Mouse (Mus musculus) forebrain, embryonic 14.5 days (tissue): ENCODE measurements around the gene Hc. TPM values are rescaled to one million over a fixed set of nuclear protein-coding genes. Genes with fewer than 3 reads are reported as not detected.

Experiments
- ATAC-seq: fragments of 200-750 bp; cut with Nextera tagmentation; 2 replicates; pipeline ENCODE4 v1.8.0; 2017; ENCODE audit warnings: mild to moderate bottlenecking, moderate library complexity
- DNase-seq: peaks from one replicate; pipeline ENCODE4 v3.0.0-alpha.2; 2015; ENCODE audit warnings: low spot score
- H3K27ac ChIP-seq: fragments of 300-500 bp; sonication (generic); 2 replicates; pipeline ENCODE4 v1.5.1; 2014; ENCODE audit warnings: low read depth, mild to moderate bottlenecking, control low read depth, low read length, moderate library complexity
- H3K27me3 ChIP-seq: fragments of 300-500 bp; sonication (generic); replicated peaks from 2 replicates; pipeline ENCODE4 v1.6.1; 2014; ENCODE audit warnings: low read length, control low read depth, mixed read lengths; ENCODE audit not compliant: control insufficient read depth, insufficient read depth
- H3K36me3 ChIP-seq: fragments of 300-500 bp; sonication (generic); 2 replicates; pipeline ENCODE4 v1.6.1; 2014; ENCODE audit warnings: low read length, control low read depth; ENCODE audit not compliant: control insufficient read depth, insufficient read depth
- H3K4me1 ChIP-seq: fragments of 300-500 bp; sonication (generic); 2 replicates; pipeline ENCODE4 v1.6.1; 2014; ENCODE audit warnings: antibody characterized with exemption, low read length, control low read depth; ENCODE audit not compliant: control insufficient read depth, insufficient read depth
- H3K4me2 ChIP-seq: fragments of 300-500 bp; sonication (generic); 2 replicates; pipeline ENCODE4 v1.6.1; 2014; ENCODE audit warnings: mild to moderate bottlenecking, control low read depth, low read length
- H3K4me3 ChIP-seq: fragments of 300-500 bp; sonication (generic); 2 replicates; pipeline ENCODE4 v1.5.1; 2014; ENCODE audit warnings: low read depth, low read length, control low read depth
- H3K9ac ChIP-seq: fragments of 300-500 bp; sonication (generic); 2 replicates; pipeline ENCODE4 v1.6.1; 2014; ENCODE audit warnings: mild to moderate bottlenecking, low read length, control low read depth, moderate library complexity
- H3K9me3 ChIP-seq: fragments of 300-500 bp; sonication (generic); replicated peaks from 2 replicates; pipeline ENCODE4 v1.6.1; 2016; ENCODE audit warnings: low read length, control low read depth, mixed read lengths; ENCODE audit not compliant: control insufficient read depth
- WGBS: fragments of 180-500 bp; shearing (Covaris S2); extraction: QIAGEN DNeasy Blood & Tissue Kit; methylation state at CpG from one replicate; pipeline ENCODE4 v1.1.7; 2014; 5-methylcytosine and 5-hydroxymethylcytosine counted together
- polyA plus RNA-seq: library from polyadenylated mRNA; unstranded; fragments of >200 nt; fragmentation: Nextera tagmentation; extraction: Ambion mirVana; gene quantifications from 2 replicates; pipeline ENCODE4 v1.2.1, GENCODE M21; 2014

Hc gene
- polyA plus RNA-seq, 1 experiment from 2014 or later = 0.69 TPM

DNA sequence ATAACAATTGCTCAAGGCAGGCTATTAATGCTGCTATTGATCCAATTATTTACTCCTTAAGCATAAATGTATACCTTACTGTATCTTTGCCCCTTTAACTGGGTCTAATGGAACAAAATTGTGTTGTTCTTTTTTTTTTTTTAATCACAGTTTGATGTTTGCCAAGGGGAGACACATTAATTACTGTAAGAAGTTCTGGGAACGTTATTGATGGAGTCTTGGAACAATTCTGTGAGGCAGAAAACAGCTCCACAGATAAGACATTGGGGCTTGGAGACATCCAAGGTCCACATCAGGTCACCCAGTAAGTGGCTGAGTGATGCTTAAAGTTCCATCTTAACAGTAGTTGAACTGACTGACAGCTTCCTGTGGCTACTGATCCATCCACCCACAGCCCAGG is 103.8 kb downstream of the Hc start:
- Histone ChIP-seq H3K36me3 (no peaks in the 10 kb centered on the region), H3K9me3 (no peaks in the 10 kb centered on the region), H3K27me3 (no peaks in the 10 kb centered on the region), H3K4me3 (no peak overlapping the region), H3K4me2 (no peak overlapping the region), H3K27ac (no peak overlapping the region), H3K4me1 (no peaks in the 10 kb centered on the region), H3K9ac (no peak overlapping the region)
- WGBS = 53% methylated on average over 1 of the region's 1 CpGs
- DNase-seq (no peak), ATAC-seq (no peak)

DNA sequence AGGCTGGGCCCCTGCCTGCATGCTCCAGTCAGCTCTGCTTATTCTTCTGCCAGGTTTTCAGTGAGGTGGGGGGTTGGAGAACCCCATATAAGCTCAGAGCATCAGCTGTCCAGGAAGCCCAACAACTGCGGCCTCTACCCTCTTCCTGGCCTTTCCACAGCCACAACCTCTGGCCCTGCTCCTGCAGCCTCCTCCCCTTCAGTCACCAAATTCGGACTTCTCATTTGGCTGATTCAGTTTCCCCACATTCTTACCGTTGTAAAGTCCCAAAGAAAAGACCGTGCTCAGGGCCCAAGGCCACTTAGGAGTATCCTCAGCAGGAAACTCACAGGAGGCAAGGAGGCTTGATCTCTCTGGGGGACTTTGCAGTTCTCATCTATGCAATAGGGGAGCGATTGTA is 104.3 kb downstream of the Hc start:
- H3K9me3 ChIP-seq = no peaks in the 10 kb centered on the region
- H3K4me2 ChIP-seq = no peak overlapping the region
- no peak overlapping the region for H3K9ac ChIP-seq
- DNase-seq (no peak), ATAC-seq (no peak)
- no peak overlapping the region for H3K27ac ChIP-seq
- H3K4me1 ChIP-seq = no peaks in the 10 kb centered on the region
- 58% methylated on average over 5 of the region's 5 CpGs for WGBS
- H3K4me3 ChIP-seq = no peak overlapping the region
- no peaks in the 10 kb centered on the region for H3K36me3 ChIP-seq
- H3K27me3 ChIP-seq = no peaks in the 10 kb centered on the region

DNA sequence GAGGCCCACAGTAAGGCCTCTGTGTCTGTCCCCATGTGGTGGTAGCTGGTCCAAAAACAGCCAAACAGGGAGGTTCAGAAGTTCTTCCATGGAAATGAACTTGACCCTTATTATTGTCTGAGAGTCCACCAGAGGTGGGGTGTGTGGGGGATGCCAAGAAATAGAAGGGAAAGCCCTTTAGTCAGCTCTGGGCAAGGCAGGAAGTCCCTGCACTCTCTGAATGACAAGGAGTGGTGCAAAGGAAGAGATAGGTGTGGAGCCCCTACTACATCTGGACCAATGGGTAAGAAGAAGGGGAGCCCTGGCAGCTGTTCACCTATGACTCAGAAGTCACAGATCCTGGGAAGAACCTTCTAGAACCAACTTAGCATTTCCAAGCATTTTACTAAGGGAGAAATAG is 106.9 kb downstream of the Hc start:
- ATAC-seq = no peak
- Histone ChIP-seq H3K27me3 (no peaks in the 10 kb centered on the region), H3K4me1 (no peaks in the 10 kb centered on the region), H3K4me3 (no peak overlapping the region), H3K4me2 (no peak overlapping the region), H3K36me3 (no peaks in the 10 kb centered on the region), H3K9ac (no peak overlapping the region), H3K27ac (no peak overlapping the region), H3K9me3 (no peaks in the 10 kb centered on the region)
- DNase-seq = no peak

DNA sequence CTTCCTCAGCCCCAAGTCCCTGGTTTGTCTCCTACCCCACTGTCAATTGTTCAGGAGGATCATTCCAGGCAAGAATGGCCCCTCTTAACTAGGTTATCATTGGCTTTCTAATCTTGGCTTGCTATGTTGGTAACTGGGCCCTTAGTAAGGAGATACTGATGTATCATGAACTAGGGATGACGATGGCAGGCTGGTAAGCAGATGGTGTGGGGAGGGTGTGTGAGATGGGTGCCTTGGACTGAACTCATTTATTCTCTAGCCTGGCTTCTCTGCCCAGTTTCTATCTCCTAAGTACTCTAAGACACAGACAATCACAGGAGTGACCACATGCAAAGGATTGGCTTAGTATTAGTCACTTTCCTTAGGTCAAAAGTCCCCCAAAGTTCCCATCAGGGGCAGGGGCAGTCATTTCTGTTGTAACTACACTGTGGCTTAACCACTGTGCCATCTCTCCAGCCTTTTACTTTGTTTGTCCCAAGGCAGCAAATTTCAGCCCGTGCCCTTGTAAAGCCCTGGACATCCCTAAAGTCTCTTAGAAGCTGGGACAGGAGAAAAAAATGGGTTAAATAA is 107.6 kb downstream of the Hc start:
- Histone ChIP-seq H3K27ac (no peak overlapping the region), H3K4me1 (no peaks in the 10 kb centered on the region), H3K27me3 (no peaks in the 10 kb centered on the region), H3K9me3 (no peaks in the 10 kb centered on the region), H3K36me3 (no peaks in the 10 kb centered on the region), H3K9ac (no peak overlapping the region), H3K4me2 (no peak overlapping the region), H3K4me3 (no peak overlapping the region)
- ATAC-seq = no peak
- 75% methylated on average over 2 of the region's 2 CpGs for WGBS
- no peak for DNase-seq

- Histone ChIP-seq H3K4me3 (no peak overlapping the region), H3K9ac (no peak overlapping the region), H3K27me3 (no peaks in the 10 kb centered on the region), H3K36me3 (no peaks in the 10 kb centered on the region), H3K4me2 (no peak overlapping the region), H3K9me3 (no peaks in the 10 kb centered on the region), H3K27ac (no peak overlapping the region), H3K4me1 (no peaks in the 10 kb centered on the region)
- DNase-seq (no peak), ATAC-seq (no peak)
- 61% methylated on average over 4 of the region's 4 CpGs for WGBS
These were observed 108.2 kb downstream of the Hc start for GRCm38 (mm10) chr2:34953018-34953417.

DNA sequence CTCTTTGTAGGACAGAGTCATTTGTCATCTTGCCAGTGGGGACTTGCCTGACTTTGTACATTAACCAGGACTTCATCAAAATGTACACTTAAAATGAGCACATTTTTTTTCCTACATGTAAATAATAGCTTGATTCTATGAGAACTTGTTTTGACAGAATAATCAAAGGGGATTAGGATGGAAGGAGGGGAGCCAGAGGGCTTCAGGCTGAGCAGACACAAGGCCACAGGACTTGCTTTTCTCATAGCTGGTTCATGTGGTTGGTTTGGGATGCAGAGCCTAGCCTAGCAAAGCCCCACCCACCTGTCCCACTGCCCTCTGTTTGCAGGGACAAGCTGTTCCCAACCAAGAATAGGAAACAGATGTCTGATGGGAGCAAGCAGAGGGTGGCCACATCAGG is 109.8 kb downstream of the Hc start:
- Histone ChIP-seq H3K9ac (no peak overlapping the region), H3K9me3 (no peaks in the 10 kb centered on the region), H3K4me2 (no peak overlapping the region), H3K4me1 (no peaks in the 10 kb centered on the region), H3K27ac (no peak overlapping the region), H3K36me3 (no peaks in the 10 kb centered on the region), H3K4me3 (no peak overlapping the region), H3K27me3 (no peaks in the 10 kb centered on the region)
- DNase-seq (no peak), ATAC-seq (no peak)

DNA sequence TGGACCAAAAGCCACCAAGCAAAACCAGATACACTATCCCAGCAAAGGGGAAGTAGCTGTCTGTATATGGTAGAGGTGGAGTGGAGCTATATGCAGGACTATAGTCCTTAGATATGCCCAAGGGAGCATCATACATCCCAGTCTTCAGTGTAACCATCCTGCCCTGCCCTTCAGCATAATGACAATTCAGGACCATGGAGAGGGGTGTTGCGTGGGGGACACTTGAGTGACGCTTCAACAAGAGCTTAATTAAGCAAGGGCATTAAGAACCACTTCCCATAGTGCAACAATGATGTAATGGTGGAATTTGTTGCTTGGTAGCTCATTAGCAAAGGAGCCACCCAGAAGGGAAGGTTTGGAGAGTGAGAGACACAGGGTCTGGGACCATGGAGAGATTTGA is 112.6 kb downstream of the Hc start:
- Histone ChIP-seq H3K27me3 (no peaks in the 10 kb centered on the region), H3K4me3 (no peak overlapping the region), H3K36me3 (no peaks in the 10 kb centered on the region), H3K27ac (no peak overlapping the region), H3K4me1 (no peaks in the 10 kb centered on the region), H3K9me3 (no peaks in the 10 kb centered on the region), H3K9ac (no peak overlapping the region), H3K4me2 (no peak overlapping the region)
- DNase-seq (no peak), ATAC-seq (no peak)
- WGBS = 14% methylated on average over 2 of the region's 2 CpGs

DNA sequence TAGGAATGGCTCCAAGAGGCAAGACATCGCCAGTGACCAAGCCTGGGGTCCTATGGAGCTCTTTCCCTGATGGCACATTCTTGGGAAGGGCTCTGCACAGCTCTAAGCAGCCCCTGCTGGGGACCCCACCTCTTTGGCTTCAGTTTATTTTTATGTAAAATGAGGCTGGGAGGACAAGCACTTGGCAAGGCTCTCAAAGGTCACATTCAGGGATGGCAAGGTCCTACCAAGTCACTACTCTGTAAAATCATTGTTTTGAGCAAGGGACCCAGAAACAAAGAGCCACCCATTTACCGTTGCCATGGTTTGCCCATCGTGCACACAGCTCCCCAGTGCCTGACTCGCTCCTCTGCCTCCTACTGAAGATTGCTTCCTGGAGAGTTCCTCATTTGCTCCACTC is 115.2 kb downstream of the Hc start:
- ATAC-seq = no peak
- no peak overlapping the region for H3K9ac ChIP-seq

DNA sequence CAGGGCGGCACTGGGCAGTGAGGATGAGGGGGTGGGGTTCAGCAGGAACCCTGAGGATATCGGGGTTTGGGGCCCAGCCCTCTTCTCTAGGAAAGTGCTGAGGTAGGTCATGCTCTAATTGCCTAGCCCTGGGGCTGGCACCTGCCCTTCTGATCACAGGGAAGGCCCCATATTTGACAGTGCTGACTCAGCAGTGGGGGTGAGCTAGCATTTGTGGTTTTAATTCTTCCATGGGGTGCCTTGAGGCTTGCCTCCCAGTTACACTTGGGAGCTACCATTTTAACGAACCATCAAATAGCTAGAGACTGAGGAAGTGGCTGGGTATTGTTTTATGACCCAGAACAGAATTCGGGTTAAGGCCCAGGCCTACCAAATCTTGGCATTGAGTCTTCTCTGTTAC is 115.7 kb downstream of the Hc start:
- H3K4me2 ChIP-seq = no peak overlapping the region
- WGBS = 80% methylated on average over 4 of the region's 4 CpGs
- ATAC-seq = no peak

More for the DNA sequence above, 115.2 kb downstream of the Hc start:
- no peaks in the 10 kb centered on the region for H3K4me1 ChIP-seq
- WGBS = 44% methylated on average over 4 of the region's 4 CpGs
- no peaks in the 10 kb centered on the region for H3K9me3 ChIP-seq
- no peak for DNase-seq
- H3K4me3 ChIP-seq = no peak overlapping the region
- H3K27ac ChIP-seq = no peak overlapping the region
- H3K36me3 ChIP-seq = no peaks in the 10 kb centered on the region
- H3K4me2 ChIP-seq = no peak overlapping the region
- no peaks in the 10 kb centered on the region for H3K27me3 ChIP-seq

More for the DNA sequence above, 115.7 kb downstream of the Hc start:
- DNase-seq = no peak
- no peak overlapping the region for H3K9ac ChIP-seq
- H3K27ac ChIP-seq = no peak overlapping the region
- H3K9me3 ChIP-seq = no peaks in the 10 kb centered on the region
- no peak overlapping the region for H3K4me3 ChIP-seq
- no peaks in the 10 kb centered on the region for H3K36me3 ChIP-seq
- no peaks in the 10 kb centered on the region for H3K27me3 ChIP-seq
- H3K4me1 ChIP-seq = no peaks in the 10 kb centered on the region
